Mouse (Mus musculus) central nervous system, embryonic 18 days (tissue): ENCODE measurements around the gene Sh3glb2. TPM values are rescaled to one million over a fixed set of nuclear protein-coding genes. Genes with fewer than 3 reads are reported as not detected.

Experiments used
- polyA plus RNA-seq: library from polyadenylated mRNA; depleted of rRNA; stranded (reverse); fragments of >200 nt; gene quantifications from 2 replicates; pipeline ENCODE4 v1.2.3, GENCODE M21; 2012; rRNA removed

The Sh3glb2 gene
- 358 and 371 TPM in 2 replicates for polyA plus RNA-seq

GRCm38 (mm10) chr2:30358533-30359531 is at the start of gene Sh3glb2:
TSS of gene Sh3glb2 (minus strand) at chr2:30359337.

GRCm38 (mm10) chr2:30392114-30392576 is 33.0 kb upstream of the Sh3glb2 start, which contains the start of gene Dolpp1:
TSS of gene Dolpp1 (plus strand) at chr2:30392254.

GRCm38 (mm10) chr2:30363773-30364650 is 4.9 kb upstream of the Sh3glb2 start, which contains the start of gene Miga2:
TSS of gene Miga2 (plus strand) at chr2:30364233.

Other genes with a start within 250 kb of the Sh3glb2 start
- gene Zer1, start 234.8 kb downstream of the Sh3glb2 start, polyA plus RNA-seq = 85.6 and 91.8 TPM in 2 replicates
- 65.5 and 66.5 TPM in 2 replicates for gene Tbc1d13, start 225.6 kb downstream of the Sh3glb2 start, polyA plus RNA-seq
- gene Endog, start 187.8 kb downstream of the Sh3glb2 start, polyA plus RNA-seq = 19.5 and 22.3 TPM in 2 replicates
- gene Spout1, start 180.9 kb downstream of the Sh3glb2 start, polyA plus RNA-seq = 49.3 and 50.9 TPM in 2 replicates
- 28.2 and 29.4 TPM in 2 replicates for gene Kyat1, start 153.5 kb downstream of the Sh3glb2 start, polyA plus RNA-seq
- gene Lrrc8a, start 121.6 kb downstream of the Sh3glb2 start, polyA plus RNA-seq = 28.7 and 30.2 TPM in 2 replicates
- 15.4 and 20.4 TPM in 2 replicates for gene Gm28035, start 118.8 kb downstream of the Sh3glb2 start, polyA plus RNA-seq
- 19.5 and 22.7 TPM in 2 replicates for gene Phyhd1, start 93.1 kb downstream of the Sh3glb2 start, polyA plus RNA-seq
- gene Gm28038, start 78.3 kb downstream of the Sh3glb2 start, polyA plus RNA-seq = not detected in 2 replicates
- gene Dolk, start 73.0 kb downstream of the Sh3glb2 start, polyA plus RNA-seq = 13.8 and 15.8 TPM in 2 replicates
- 28.2 and 32.9 TPM in 2 replicates for gene Nup188, start 72.9 kb downstream of the Sh3glb2 start, polyA plus RNA-seq
- gene Miga2, start 4.9 kb upstream of the Sh3glb2 start, polyA plus RNA-seq = 45.2 and 45.4 TPM in 2 replicates
- gene Dolpp1, start 32.9 kb upstream of the Sh3glb2 start, polyA plus RNA-seq = 70.3 and 73.3 TPM in 2 replicates
- gene Crat, start 56.5 kb upstream of the Sh3glb2 start, polyA plus RNA-seq = 28.6 and 30.9 TPM in 2 replicates
- gene Ptpa, start 56.7 kb upstream of the Sh3glb2 start, polyA plus RNA-seq = 130 and 132 TPM in 2 replicates
- 15.8 and 18.3 TPM in 2 replicates for gene Ier5l, start 114.9 kb upstream of the Sh3glb2 start, polyA plus RNA-seq
- gene Cstad, start 235.7 kb upstream of the Sh3glb2 start, polyA plus RNA-seq = 0.56 and 0.59 TPM in 2 replicates